Mouse (Mus musculus) naive thymus-derived CD4-positive, alpha-beta T cell, adult 2 months (primary cell): Measurements from ENCODE around the gene Spag9.
A peak's percentile ranks its signal among the peaks of the same experiment; 100 is the strongest.

Source experiments
- DNase-seq: peaks from one replicate; pipeline ENCODE4 v3.0.0-alpha.2; 2011; ENCODE audit warnings: low read depth

Spag9 gene

GRCm38 (mm10) chr11:94054176-94054575 is 58.3 kb downstream of the Spag9 start:
- no peak for DNase-seq

- no peak for DNase-seq
Observed at GRCm38 (mm10) chr11:94054901-94055300, 59.0 kb downstream of the Spag9 start.

- no peak for DNase-seq
Observed at GRCm38 (mm10) chr11:94063941-94064340, 68.0 kb downstream of the Spag9 start.

GRCm38 (mm10) chr11:94070455-94070854 is 74.6 kb downstream of the Spag9 start:
- DNase-seq: no peak

- peak; percentile 20 for DNase-seq
Observed at GRCm38 (mm10) chr11:94073283-94073682, 77.4 kb downstream of the Spag9 start.

- peak; percentile 89 for DNase-seq
Observed at GRCm38 (mm10) chr11:94086966-94087365, 91.1 kb downstream of the Spag9 start.

GRCm38 (mm10) chr11:94090496-94090895 is 94.6 kb downstream of the Spag9 start:
- DNase-seq: no peak

GRCm38 (mm10) chr11:94097489-94097888 is 101.6 kb downstream of the Spag9 start:
- DNase-seq: no peak

- DNase-seq: no peak
Observed at GRCm38 (mm10) chr11:94098840-94099239, 102.9 kb downstream of the Spag9 start.

GRCm38 (mm10) chr11:94113795-94114194 is 117.9 kb downstream of the Spag9 start:
- DNase-seq: no peak

GRCm38 (mm10) chr11:94115408-94115807 is 119.5 kb downstream of the Spag9 start:
- DNase-seq: no peak

GRCm38 (mm10) chr11:94116655-94117054 is 120.8 kb downstream of the Spag9 start:
- no peak for DNase-seq

- no peak for DNase-seq
Observed at GRCm38 (mm10) chr11:94117836-94118235, 121.9 kb downstream of the Spag9 start.

GRCm38 (mm10) chr11:94118612-94119011 is 122.7 kb downstream of the Spag9 start:
- DNase-seq: no peak

GRCm38 (mm10) chr11:94120690-94121089 is 124.8 kb downstream of the Spag9 start:
- DNase-seq: no peak

- DNase-seq: no peak
Observed at GRCm38 (mm10) chr11:94121501-94121900, 125.6 kb downstream of the Spag9 start.

- DNase-seq: no peak
Observed at GRCm38 (mm10) chr11:94122341-94123030, 126.6 kb downstream of the Spag9 start.

- DNase-seq: no peak
Observed at GRCm38 (mm10) chr11:94126701-94127100, 130.8 kb downstream of the Spag9 start.

- peak; percentile 88 for DNase-seq
Observed at GRCm38 (mm10) chr11:94127966-94128365, 132.1 kb downstream of the Spag9 start.

- DNase-seq: no peak
Observed at GRCm38 (mm10) chr11:94128506-94128905, 132.6 kb downstream of the Spag9 start.

- DNase-seq: peak; percentile 79
Observed at GRCm38 (mm10) chr11:94129261-94130059, 133.6 kb downstream of the Spag9 start.

- no peak for DNase-seq
Observed at GRCm38 (mm10) chr11:94130118-94131095, 134.5 kb downstream of the Spag9 start.
